Comparison of ENCODE assay signal across 22 mouse cellular contexts in the genomic region with DNA sequence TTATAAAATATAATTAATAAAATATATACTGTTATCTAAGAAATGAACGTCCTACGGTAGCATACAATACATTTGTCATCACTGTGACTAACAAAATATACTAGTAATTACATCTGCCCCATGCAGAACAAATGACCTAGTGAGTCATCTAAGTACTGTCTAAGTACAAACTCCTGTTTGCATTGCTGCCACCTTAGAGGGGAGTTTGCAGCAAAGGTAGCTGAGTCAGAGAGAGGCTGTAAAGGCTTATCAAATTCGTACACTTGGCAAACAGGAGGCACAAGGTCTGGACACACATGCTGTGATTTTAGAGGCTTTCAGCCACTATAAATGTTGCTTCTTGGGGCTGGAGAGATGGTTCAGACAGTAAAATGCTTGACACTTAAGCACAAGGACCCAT.
"Had no signal": no experiment of that assay in that cellular context is flagged by ENCODE, and none has a peak within 500 bp of the region (broad histone marks: within the 10 kb centered on the region; RNA-seq: fewer than 3 reads in every experiment).

No protein-coding gene starts in this region.

- H3K9me3 ChIP-seq: limb, embryonic 10.5 days; limb, embryonic 12.5 days; limb, embryonic 13.5 days; limb, embryonic 15.5 days; liver, embryonic 12.5 days; liver, embryonic 13.5 days; liver, embryonic 15.5 days; lung, embryonic 15.5 days; midbrain, embryonic 10.5 days; midbrain, embryonic 12.5 days; midbrain, embryonic 15.5 days; neural tube, embryonic 12.5 days had no signal

- ATAC-seq: liver, embryonic 12.5 days; liver, postnatal 0 days; lung, postnatal 0 days; midbrain, embryonic 15.5 days; midbrain, embryonic 16.5 days had no signal

- H3K4me2 ChIP-seq: limb, embryonic 12.5 days; limb, embryonic 13.5 days; limb, embryonic 15.5 days; liver, embryonic 11.5 days; liver, embryonic 12.5 days; liver, embryonic 13.5 days; liver, embryonic 15.5 days; lung, embryonic 14.5 days; lung, embryonic 15.5 days; midbrain, embryonic 11.5 days; midbrain, embryonic 12.5 days; midbrain, embryonic 15.5 days; neural tube, embryonic 12.5 days had no signal

- H3K9ac ChIP-seq: limb, embryonic 12.5 days; limb, embryonic 13.5 days; limb, embryonic 15.5 days; liver, embryonic 12.5 days; liver, embryonic 13.5 days; liver, embryonic 14.5 days; liver, embryonic 15.5 days; liver, postnatal 0 days; lung, embryonic 14.5 days; lung, embryonic 15.5 days; midbrain, embryonic 12.5 days; midbrain, embryonic 15.5 days; neural tube, embryonic 12.5 days had no signal

- H3K27me3 ChIP-seq: limb, embryonic 12.5 days; limb, embryonic 13.5 days; limb, embryonic 15.5 days; liver, embryonic 12.5 days; liver, embryonic 13.5 days; liver, embryonic 15.5 days; lung, embryonic 15.5 days; megakaryocyte, embryonic 14.5 days; midbrain, embryonic 12.5 days; midbrain, embryonic 15.5 days; neural tube, embryonic 12.5 days had no signal

- H3K4me3 ChIP-seq: limb, embryonic 10.5 days; limb, embryonic 12.5 days; limb, embryonic 13.5 days; limb, embryonic 15.5 days; liver, embryonic 12.5 days; liver, embryonic 13.5 days; liver, embryonic 15.5 days; lung, embryonic 15.5 days; megakaryocyte, embryonic 14.5 days; midbrain, embryonic 10.5 days; midbrain, embryonic 12.5 days; midbrain, embryonic 15.5 days; myocyte; neural tube, embryonic 12.5 days had no signal

- H3K4me1 ChIP-seq: limb, embryonic 10.5 days; limb, embryonic 12.5 days; limb, embryonic 13.5 days; limb, embryonic 15.5 days; liver, embryonic 12.5 days; liver, embryonic 13.5 days; liver, embryonic 15.5 days; lung, embryonic 15.5 days; megakaryocyte, embryonic 14.5 days; midbrain, embryonic 10.5 days; midbrain, embryonic 12.5 days; midbrain, embryonic 15.5 days; neural tube, embryonic 12.5 days had no signal

- H3K36me3 ChIP-seq: limb, embryonic 10.5 days; limb, embryonic 12.5 days; limb, embryonic 13.5 days; limb, embryonic 15.5 days; liver, embryonic 12.5 days; liver, embryonic 13.5 days; liver, embryonic 15.5 days; lung, embryonic 15.5 days; midbrain, embryonic 10.5 days; midbrain, embryonic 12.5 days; midbrain, embryonic 15.5 days; neural tube, embryonic 12.5 days had no signal

- H3K27ac ChIP-seq: limb, embryonic 10.5 days; limb, embryonic 12.5 days; limb, embryonic 13.5 days; limb, embryonic 15.5 days; liver, embryonic 12.5 days; liver, embryonic 13.5 days; liver, embryonic 14.5 days; liver, embryonic 15.5 days; lung, embryonic 15.5 days; macrophage; midbrain, embryonic 10.5 days; midbrain, embryonic 12.5 days; midbrain, embryonic 15.5 days; neural tube, embryonic 12.5 days had no signal
